Mouse (Mus musculus): ENCODE measurements around the gene Washc1.
"Not testable (repeated sequence)": the region's sequence is repeated elsewhere in the genome, so short reads cannot be mapped to it uniquely, and the experiment has no call there.

Washc1 gene

DNA sequence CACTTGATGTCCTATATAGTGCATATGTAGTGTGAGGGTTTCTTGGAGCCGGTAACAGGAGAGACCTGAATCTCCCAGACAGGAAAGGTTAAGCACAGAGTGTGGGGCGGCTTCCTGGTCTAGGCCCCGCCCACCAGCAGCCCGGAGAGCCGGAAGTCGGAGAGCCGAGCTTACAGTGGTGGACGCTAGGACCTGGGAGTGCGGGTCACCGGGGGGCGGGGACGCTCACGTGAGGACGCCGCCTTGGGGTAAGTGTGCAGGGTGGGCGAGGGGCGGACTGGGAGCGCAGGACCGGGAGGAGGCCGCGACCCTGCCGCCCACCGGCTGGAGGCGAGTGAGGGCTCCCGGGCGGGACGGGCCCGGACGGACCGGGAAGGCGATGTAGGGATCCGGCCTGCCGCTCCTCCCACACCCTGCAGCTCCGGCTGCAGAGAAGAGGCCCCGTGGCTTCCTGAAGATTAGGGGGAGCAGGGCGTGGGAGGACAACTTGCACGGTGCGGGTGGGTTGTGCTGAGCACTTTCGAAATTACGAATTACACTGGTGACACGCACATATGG, at the start of gene Washc1:
Washc1 (plus strand) TSS at position 144 of the 558 bp plus-strand sequence.
- peak; percentile 95 for DNase-seq

DNA sequence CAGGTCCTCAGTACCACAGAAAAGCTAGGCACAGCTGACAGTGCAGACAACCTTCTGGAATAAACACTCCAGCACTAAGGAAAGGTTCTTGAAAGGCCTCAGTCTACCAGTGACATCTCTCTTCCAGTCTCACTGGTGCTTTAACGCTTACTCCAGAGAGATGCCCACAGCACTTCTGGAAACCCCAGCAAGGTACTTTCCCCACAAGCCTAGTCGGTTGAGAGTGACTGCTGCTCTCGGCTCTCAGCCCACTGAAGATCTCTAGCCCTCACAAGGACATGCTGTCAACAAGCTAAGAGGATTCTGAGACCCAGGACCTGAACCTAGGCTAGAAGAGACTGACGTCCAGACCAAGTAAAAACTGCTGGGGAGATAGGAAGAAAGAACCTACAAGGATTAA, 46.2 kb upstream of the Washc1 start:
- no peak for DNase-seq

- not testable (repeated sequence) for DNase-seq
Observed at GRCm38 (mm10) chr17:66069036-66069435, 42.3 kb upstream of the Washc1 start.

- DNase-seq, result no peak
Observed at GRCm38 (mm10) chr17:66073971-66074370, 37.4 kb upstream of the Washc1 start.

DNA sequence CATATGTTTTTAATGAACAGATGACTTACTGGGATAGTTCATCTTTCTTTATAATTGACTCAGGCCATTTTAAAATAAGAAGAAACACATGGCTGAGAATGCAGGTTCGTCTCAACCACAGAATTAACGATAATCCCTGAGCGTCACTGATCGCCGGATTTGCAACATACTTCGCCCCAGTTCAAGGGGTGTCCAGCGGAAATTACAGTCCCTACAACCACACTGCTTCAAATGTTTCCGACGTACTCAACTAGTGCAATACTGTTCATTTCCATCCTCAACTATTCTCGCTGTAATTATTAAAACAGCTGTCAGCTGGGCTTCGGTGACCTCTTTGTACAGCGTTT, 35.5 kb upstream of the Washc1 start:
- no peak for DNase-seq

- DNase-seq, result no peak
Observed at GRCm38 (mm10) chr17:66076174-66076927, 35.0 kb upstream of the Washc1 start.

DNA sequence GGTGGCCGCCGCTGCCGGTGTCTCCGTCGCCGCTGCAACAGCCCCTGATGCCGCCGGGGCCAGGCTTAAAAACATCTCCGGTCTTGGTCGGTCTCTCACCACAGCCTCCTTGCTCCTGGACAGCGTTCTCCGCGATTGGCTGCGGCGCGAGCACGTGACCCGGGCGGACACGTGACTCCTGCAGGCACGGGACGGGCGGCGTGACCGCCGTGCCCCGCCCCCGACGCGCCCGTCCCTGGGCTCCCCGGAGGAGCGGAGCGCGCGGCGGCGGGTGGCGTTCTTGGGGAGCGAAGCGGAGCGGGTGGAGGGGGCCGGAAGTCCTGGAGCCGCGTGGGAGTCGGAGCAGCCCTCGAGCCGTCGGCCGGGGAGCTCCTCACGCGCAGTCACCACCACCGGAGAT, 34.4 kb upstream of the Washc1 start, which contains the start of gene Ankrd12:
Ankrd12 (minus strand) TSS at position 156 of the 400 bp plus-strand sequence.
- peak; percentile 95 for DNase-seq

GRCm38 (mm10) chr17:66077437-66077850, 33.9 kb upstream of the Washc1 start:
- no peak for DNase-seq

DNA sequence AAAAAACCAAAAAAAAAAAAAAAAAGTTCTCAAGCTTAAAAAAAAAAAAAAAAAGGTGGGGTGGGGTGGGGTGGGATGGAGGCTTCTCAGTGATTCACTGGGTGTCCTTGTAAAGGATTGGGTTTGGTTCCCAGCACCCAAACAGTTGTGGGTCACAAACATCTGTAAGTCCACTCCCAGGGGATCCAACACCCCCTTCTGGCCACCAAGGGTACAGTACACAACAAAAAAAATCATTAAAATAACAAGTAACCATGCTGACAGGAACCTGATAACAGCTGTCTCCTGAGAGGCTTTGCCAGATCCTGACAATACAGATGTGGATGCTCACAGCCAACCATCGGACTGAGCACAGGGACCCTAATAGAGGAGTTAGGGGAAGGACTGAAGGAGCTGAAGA, 26.9 kb upstream of the Washc1 start:
- DNase-seq, result no peak

- no peak for DNase-seq
Observed at GRCm38 (mm10) chr17:66085038-66085437, 26.3 kb upstream of the Washc1 start.

DNA sequence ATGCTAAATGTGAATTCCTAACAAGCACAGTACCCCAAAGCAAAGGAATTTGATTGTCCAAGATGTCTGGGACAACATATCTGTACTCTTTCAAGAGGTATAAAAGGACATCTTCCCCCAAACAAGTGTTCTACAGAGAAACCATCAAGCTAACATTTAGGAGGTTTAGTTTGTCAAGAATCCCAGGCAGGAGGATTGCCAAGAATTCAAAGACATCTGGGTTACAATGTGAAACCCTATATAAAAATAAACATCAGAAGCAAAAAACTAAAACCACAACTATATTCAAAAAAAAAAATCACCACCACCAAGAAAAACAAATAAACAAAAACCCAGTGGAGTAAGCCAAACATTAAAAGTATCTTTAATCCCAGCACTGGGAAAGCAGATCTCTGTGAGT, 21.1 kb upstream of the Washc1 start:
- no peak for DNase-seq

DNA sequence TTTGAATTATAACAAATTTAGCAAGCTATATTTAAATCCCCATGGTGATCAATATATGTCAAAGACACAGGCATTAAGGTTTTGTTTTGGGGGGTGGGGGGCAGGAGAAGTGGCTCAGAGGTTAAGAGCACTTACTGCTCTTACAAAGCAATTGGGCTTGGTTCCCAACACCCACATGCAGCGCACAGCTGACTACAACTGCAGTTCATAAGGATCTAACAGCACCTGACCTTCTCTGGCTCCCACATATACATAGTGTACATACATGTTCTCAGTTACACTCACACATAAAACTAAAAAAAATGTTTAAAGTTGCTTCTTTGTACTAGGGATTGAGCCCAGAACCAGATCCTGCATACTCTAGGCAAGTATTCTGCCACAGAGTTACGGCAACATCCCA, 20.0 kb upstream of the Washc1 start:
- no peak for DNase-seq

DNA sequence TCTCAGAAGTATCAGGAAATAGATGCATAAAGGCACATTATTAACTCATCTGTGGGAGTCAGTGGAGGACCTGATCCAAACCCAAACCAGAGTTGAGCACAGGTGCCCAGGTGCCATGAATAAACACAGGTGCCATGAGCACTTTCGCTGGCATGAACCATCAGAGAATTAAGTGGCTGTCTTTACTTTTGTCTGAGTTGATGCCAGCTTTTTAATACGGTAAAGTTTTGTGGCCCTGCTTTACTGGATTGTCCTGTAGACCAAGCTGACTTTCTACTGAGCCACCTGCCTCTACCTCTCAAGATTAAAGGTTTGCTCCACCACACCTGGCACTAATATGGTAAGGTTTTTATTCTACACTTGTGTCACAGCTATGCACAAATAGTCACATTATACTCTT, 19.3 kb upstream of the Washc1 start:
- DNase-seq, result no peak

GRCm38 (mm10) chr17:66092664-66093063, 18.7 kb upstream of the Washc1 start:
- DNase-seq, result no peak

DNA sequence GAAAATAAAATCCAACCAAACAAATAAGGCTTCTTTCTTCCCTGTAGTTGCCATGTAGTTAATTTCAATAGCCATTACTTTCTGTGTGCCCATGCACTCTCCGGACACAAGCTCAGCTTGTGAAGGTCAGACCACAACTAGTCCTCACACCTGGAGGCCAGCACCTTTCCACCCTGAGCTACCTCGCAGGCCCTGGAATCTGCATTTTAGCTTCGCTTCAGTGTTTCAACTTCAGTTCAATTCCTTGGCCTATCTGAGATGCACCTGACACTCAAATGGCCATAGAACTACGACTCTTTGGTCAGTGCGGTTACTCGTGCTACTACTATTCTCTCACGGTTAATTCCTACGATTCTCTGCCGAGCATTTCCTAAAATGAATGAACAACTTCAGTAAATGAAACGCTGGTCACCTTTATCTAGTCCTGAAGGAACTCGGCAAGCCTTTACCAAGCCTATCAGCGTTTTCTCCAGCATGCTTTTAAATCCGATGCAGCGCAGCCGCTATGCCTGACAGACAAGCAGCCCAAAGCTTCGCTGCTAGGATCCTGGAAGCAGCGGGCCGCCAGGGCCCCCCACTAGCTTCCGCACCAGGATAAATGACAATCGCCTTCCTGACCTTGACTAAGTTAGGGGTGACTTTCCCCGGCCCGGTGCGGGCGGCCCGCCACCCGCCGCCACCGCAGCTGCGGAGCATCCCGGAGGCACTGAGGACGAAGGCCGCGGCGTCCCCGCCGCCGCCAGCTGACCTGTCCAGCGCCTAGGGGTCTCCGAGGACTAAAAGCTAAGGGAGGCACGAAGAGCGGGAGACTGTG, 10.6 kb upstream of the Washc1 start:
- DNase-seq, result peak; percentile 57

DNA sequence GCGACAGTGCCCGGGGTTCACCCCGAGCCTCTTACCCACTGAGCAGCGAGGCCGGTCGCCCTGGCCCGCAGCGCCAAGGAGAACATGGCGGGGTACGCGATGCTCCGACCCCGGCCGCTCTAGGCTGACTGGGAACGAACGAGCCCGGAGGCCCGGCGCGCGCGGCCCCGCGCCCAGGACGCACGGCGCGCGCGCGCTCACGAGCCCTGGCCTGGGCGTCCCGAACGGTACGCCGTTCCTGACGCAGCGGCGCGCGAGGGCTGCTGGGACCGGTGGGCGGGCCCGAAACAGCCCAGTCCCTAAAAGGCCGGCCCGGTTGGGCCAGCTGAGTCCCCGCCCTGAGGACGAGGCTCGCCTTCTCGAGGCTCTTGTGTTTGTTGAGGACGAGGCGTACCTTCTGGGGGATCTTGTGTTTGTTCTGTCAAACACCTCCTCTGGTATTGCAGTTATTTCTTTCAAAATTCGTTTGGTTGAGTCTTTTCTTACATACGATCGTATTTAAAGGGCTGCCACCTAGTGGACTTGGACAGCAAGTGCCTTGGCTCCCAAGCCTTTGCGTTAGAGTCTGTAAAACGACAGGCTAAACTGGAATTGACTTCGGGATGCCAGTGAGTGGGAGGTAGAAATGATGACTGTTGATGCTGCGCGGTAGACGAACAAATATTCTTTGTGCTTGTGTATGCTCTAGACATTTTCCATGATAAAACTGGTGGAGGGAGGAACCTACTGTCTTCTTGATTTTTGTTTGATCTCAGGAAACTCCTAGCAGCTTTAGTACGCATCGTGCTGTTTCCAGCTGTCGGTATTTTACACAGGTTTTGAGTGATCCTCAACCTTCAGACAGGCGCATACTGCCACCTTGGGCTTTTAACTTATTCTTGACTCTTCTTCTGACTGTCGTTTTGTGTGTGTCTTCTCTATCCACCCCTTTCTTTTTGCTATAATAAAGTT, 9.7 kb upstream of the Washc1 start, which contains the start of gene Ndufv2:
Ndufv2 (minus strand) TSS at position 180 of the 951 bp plus-strand sequence.
- peak; percentile 97 for DNase-seq

DNA sequence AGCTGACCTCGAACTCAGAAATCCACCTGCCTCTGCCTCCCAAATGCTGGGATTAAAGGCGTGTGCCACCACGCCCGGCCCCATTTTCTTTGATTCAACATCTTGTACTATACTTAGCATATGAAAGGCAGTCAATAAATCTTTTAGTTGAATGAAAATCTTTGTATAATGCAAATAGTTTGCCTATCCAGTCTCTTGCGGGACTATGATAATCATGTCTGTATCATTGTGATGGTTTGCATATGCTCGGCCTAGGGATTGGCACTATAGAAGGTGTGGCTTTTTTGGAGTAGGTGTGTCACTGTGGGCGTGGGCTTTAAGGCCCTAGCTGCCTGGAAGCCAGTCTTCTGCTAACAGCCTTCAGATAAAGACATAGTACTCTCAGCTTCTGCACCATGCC, 7.3 kb upstream of the Washc1 start:
- no peak for DNase-seq

GRCm38 (mm10) chr17:66106601-66107267, 4.6 kb upstream of the Washc1 start:
- peak; percentile 64 for DNase-seq

- no peak for DNase-seq
Observed at GRCm38 (mm10) chr17:66107466-66107865, 3.9 kb upstream of the Washc1 start.

- no peak for DNase-seq
Observed at GRCm38 (mm10) chr17:66108198-66108597, 3.1 kb upstream of the Washc1 start.

DNA sequence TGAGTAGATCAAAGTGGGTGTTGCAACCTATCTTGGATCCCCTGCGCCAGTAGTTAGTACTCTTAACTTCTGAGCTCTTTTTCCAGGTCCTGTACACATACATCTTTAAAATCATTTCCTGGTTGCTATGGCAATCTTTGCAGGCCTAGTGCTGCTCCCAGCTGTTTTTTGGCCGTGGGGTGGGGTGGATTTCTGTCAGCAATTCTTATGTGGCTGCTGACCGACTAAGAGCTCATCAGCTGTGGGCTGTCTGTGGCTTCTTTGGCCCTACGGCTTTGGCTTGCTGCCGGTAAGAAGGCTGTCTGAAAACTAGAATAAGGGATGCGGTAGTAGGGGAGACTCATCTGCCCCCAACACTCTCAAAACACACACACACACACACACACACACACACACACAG, 599 bp upstream of the Washc1 start:
- DNase-seq, result no peak

- no peak for DNase-seq
Observed at GRCm38 (mm10) chr17:66112166-66112565, 821 bp downstream of the Washc1 start.

Measured in liver (tissue).